ENCODE assay signal across 20 mouse cellular contexts in the genomic region with DNA sequence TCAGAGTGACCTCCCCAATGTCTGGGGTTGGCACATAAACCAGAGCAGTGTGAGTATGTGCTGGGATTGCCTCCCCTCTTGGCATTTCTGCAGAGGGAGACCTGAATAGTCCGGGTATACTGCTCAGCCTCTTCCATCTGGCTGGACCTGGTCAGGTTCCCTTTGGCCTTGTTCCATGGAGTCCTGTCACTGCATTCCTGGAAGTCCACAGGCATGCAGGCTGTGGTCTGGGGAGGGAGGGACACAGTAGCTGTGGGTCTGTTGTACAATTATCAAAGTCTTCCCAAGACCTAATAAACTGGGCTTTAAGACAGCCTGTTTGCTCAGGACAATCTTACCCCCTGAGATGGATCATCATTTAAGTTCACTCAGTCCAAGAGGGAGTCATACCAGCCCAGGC. TPM values are rescaled to one million over a fixed set of nuclear protein-coding genes. Genes with fewer than 3 reads are reported as not detected.
A peak's percentile ranks its signal among the peaks of the same experiment; 100 is the strongest.
DNase-seq lines count a peak whose midpoint lies in the region; ATAC-seq and TF ChIP-seq lines count a peak whose summit lies in the region.
"Had no signal": no experiment of that assay in that cellular context is flagged by ENCODE, and none has a peak within 500 bp of the region (broad histone marks: within the 10 kb centered on the region; RNA-seq: fewer than 3 reads in every experiment).

No protein-coding gene starts in this region.

- ATAC-seq in heart, embryonic 12.5 days (ENCODE audit: insufficient number of reproducible peaks, low FRiP score) = 0 out of 2 replicates have a peak, but pooled peaks have one; percentile 39
- no peak for ATAC-seq in lung, embryonic 14.5 days (ENCODE audit: insufficient read depth)
- ATAC-seq in midbrain, embryonic 16.5 days = no peak
- ATAC-seq: forebrain, embryonic 13.5 days; hindbrain, embryonic 16.5 days; midbrain, embryonic 13.5 days had no signal

- intact Hi-C loops in heart, postnatal 25 days (cut with DNase I) = no loop called here

- DNase-seq in heart, postnatal 25 days (ENCODE audit: low spot score) = no peak
- DNase-seq in 3T3-L1 (ENCODE audit: low read depth, low spot score) = peak; percentile 97
- peak; percentile 59 for DNase-seq in kidney, adult 18-20 months
- peak; percentile 27 for DNase-seq in lung, embryonic 14.5 days
- no peak for DNase-seq in testis, postnatal 10 days (ENCODE audit: low spot score)
- no peak for DNase-seq in gastrocnemius, postnatal 25 days
- DNase-seq: cerebellum, adult 8-10 months; gastrocnemius, postnatal 36 days; thymus, postnatal 25 days had no signal

- H3K4me3 ChIP-seq in heart, embryonic 12.5 days = no peak overlapping the region
- no peak overlapping the region for H3K4me3 ChIP-seq in lung, embryonic 14.5 days (ENCODE audit: low read depth, low read length)
- no peak overlapping the region for H3K4me3 ChIP-seq in midbrain, embryonic 16.5 days (ENCODE audit: low read depth, low read length)
- H3K4me3 ChIP-seq: forebrain, embryonic 13.5 days; layer of hippocampus, adult 2 months; liver, embryonic 15.5 days; midbrain, embryonic 13.5 days; neural tube, embryonic 12.5 days had no signal

- H3K36me3 ChIP-seq in heart, embryonic 12.5 days = no peaks in the 10 kb centered on the region
- H3K36me3 ChIP-seq in lung, embryonic 14.5 days (ENCODE audit: insufficient read depth) = no peaks in the 10 kb centered on the region
- no peaks in the 10 kb centered on the region for H3K36me3 ChIP-seq in midbrain, embryonic 16.5 days (ENCODE audit: control insufficient read depth, insufficient read depth, low read length)
- H3K36me3 ChIP-seq: liver, embryonic 15.5 days; midbrain, embryonic 13.5 days; neural tube, embryonic 12.5 days had no signal

- WGBS in heart, embryonic 12.5 days = 35% methylated on average over 1 of the region's 1 CpGs
- 35% methylated on average over 1 of the region's 1 CpGs for WGBS in lung, embryonic 14.5 days
- 71% methylated on average over 1 of the region's 1 CpGs for WGBS in midbrain, embryonic 16.5 days

- H3K9ac ChIP-seq in heart, embryonic 12.5 days = no peak overlapping the region
- H3K9ac ChIP-seq in lung, embryonic 14.5 days = no peak overlapping the region
- H3K9ac ChIP-seq in midbrain, embryonic 16.5 days (ENCODE audit: low read depth, low read length) = no peak overlapping the region
- H3K9ac ChIP-seq: forebrain, embryonic 13.5 days; liver, embryonic 15.5 days; midbrain, embryonic 13.5 days; neural tube, embryonic 12.5 days had no signal

- no peaks in the 10 kb centered on the region for H3K9me3 ChIP-seq in heart, embryonic 12.5 days (replicated peaks)
- H3K9me3 ChIP-seq in lung, embryonic 14.5 days (ENCODE audit: low read depth, low read length) = no peaks in the 10 kb centered on the region
- H3K9me3 ChIP-seq in midbrain, embryonic 16.5 days (replicated peaks; ENCODE audit: control insufficient read depth, low read length, poor library complexity, severe bottlenecking) = no peaks in the 10 kb centered on the region
- H3K9me3 ChIP-seq: forebrain, embryonic 13.5 days; liver, embryonic 15.5 days; midbrain, embryonic 13.5 days; neural tube, embryonic 12.5 days had no signal

- no peak overlapping the region for H3K27ac ChIP-seq in heart, embryonic 12.5 days (ENCODE audit: poor library complexity, severe bottlenecking)
- no peak overlapping the region for H3K27ac ChIP-seq in lung, embryonic 14.5 days (ENCODE audit: low read depth)
- no peak overlapping the region for H3K27ac ChIP-seq in midbrain, embryonic 16.5 days (ENCODE audit: low read length)
- H3K27ac ChIP-seq: forebrain, embryonic 13.5 days; layer of hippocampus, adult 2 months; liver, embryonic 15.5 days; midbrain, embryonic 13.5 days; neural tube, embryonic 12.5 days had no signal

- no peak overlapping the region for H3K4me2 ChIP-seq in heart, embryonic 12.5 days
- no peak overlapping the region for H3K4me2 ChIP-seq in lung, embryonic 14.5 days
- no peak overlapping the region for H3K4me2 ChIP-seq in midbrain, embryonic 16.5 days (ENCODE audit: low read length)
- H3K4me2 ChIP-seq: forebrain, embryonic 13.5 days; liver, embryonic 15.5 days; midbrain, embryonic 13.5 days; neural tube, embryonic 12.5 days had no signal

- H3K27me3 ChIP-seq in heart, embryonic 12.5 days (replicated peaks) = peaks cover 12% of the 10 kb centered on the region; the same call in 1 of the 2 replicates
- no peaks in the 10 kb centered on the region for H3K27me3 ChIP-seq in lung, embryonic 14.5 days (ENCODE audit: insufficient read depth, low read length)
- no peaks in the 10 kb centered on the region for H3K27me3 ChIP-seq in midbrain, embryonic 16.5 days (ENCODE audit: control insufficient read depth, insufficient read depth, low read depth, low read length)
- H3K27me3 ChIP-seq: liver, embryonic 15.5 days; midbrain, embryonic 13.5 days; neural tube, embryonic 12.5 days had no signal

- H3K4me1 ChIP-seq in heart, embryonic 12.5 days (replicated peaks) = peaks cover 20% of the 10 kb centered on the region
- H3K4me1 ChIP-seq in lung, embryonic 14.5 days (ENCODE audit: insufficient read depth) = no peaks in the 10 kb centered on the region
- no peaks in the 10 kb centered on the region for H3K4me1 ChIP-seq in midbrain, embryonic 16.5 days (ENCODE audit: control insufficient read depth, insufficient read depth, low read length)
- H3K4me1 ChIP-seq: forebrain, embryonic 13.5 days; liver, embryonic 15.5 days; midbrain, embryonic 13.5 days; neural tube, embryonic 12.5 days had no signal

- no peak for TF ChIP-seq CTCF in lung, embryonic 14.5 days (IDR thresholded peaks at IDR 0.05; ENCODE audit: low read depth)

RNA-seq across cellular contexts. Expression of a gene that starts 14.1 kb away (rescaled TPM):
- 0.23 TPM in 1 of 2 replicates, not detected in the other for polyA plus RNA-seq in heart, embryonic 12.5 days (2016; fragmentation: Nextera tagmentation; extraction: Ambion mirVana)
- not detected for total RNA-seq in heart, postnatal 25 days (2021)
- polyA plus RNA-seq in lung, embryonic 14.5 days (2014; fragmentation: Nextera tagmentation; extraction: Ambion mirVana) = 1.8 and 1.9 TPM in 2 replicates
- polyA plus RNA-seq in midbrain, embryonic 16.5 days (2015; fragmentation: Nextera tagmentation; extraction: Ambion mirVana) = 2.4 and 2.7 TPM in 2 replicates
- under 1 TPM in 1 of 2 experiments, not detected in 1; 0.11 TPM for total RNA-seq in gastrocnemius, postnatal 25 days (2021)
- polyA plus RNA-seq: liver, embryonic 15.5 days had no signal

RNA-seq across cellular contexts. Expression of a gene that starts 26.2 kb away (rescaled TPM):
- not detected in 2 replicates for polyA plus RNA-seq in heart, embryonic 12.5 days (2016; fragmentation: Nextera tagmentation; extraction: Ambion mirVana)
- total RNA-seq in heart, postnatal 25 days (2021) = under 1 TPM in 1 of 2 experiments, not detected in 1; 0.44 TPM
- polyA plus RNA-seq in lung, embryonic 14.5 days (2014; fragmentation: Nextera tagmentation; extraction: Ambion mirVana) = 0.12 and 0.32 TPM in 2 replicates
- polyA plus RNA-seq in midbrain, embryonic 16.5 days (2015; fragmentation: Nextera tagmentation; extraction: Ambion mirVana) = not detected in 2 replicates
- total RNA-seq in gastrocnemius, postnatal 25 days (2021) = not detected
- total RNA-seq: adrenal gland, postnatal 4 days; gastrocnemius, postnatal 36 days; layer of hippocampus, adult 2 months; left cerebral cortex, postnatal 36 days had no signal
- polyA plus RNA-seq: embryonic facial prominence, embryonic 11.5 days; forebrain, embryonic 13.5 days; hindbrain, embryonic 16.5 days; liver, embryonic 15.5 days; midbrain, embryonic 13.5 days; neural tube, embryonic 12.5 days had no signal

RNA-seq across cellular contexts. Expression of a gene that starts 26.2 kb away (rescaled TPM):
- 0.13 TPM in 1 of 2 replicates, not detected in the other for polyA plus RNA-seq in heart, embryonic 12.5 days (2016; fragmentation: Nextera tagmentation; extraction: Ambion mirVana)
- under 1 TPM; 0.42 to 0.73 TPM for total RNA-seq in heart, postnatal 25 days (2021)
- polyA plus RNA-seq in lung, embryonic 14.5 days (2014; fragmentation: Nextera tagmentation; extraction: Ambion mirVana) = 0.34 and 0.50 TPM in 2 replicates
- 0.85 and 0.89 TPM in 2 replicates for polyA plus RNA-seq in midbrain, embryonic 16.5 days (2015; fragmentation: Nextera tagmentation; extraction: Ambion mirVana)
- under 1 TPM; 0.41 to 0.67 TPM for total RNA-seq in gastrocnemius, postnatal 25 days (2021)

RNA-seq across cellular contexts. Expression of a gene that starts 38.5 kb away (rescaled TPM):
- 1.6 and 2.0 TPM in 2 replicates for polyA plus RNA-seq in heart, embryonic 12.5 days (2016; fragmentation: Nextera tagmentation; extraction: Ambion mirVana)
- total RNA-seq in heart, postnatal 25 days (2021) = under 1 TPM; 0.29 to 0.56 TPM
- 9.9 and 10.9 TPM in 2 replicates for polyA plus RNA-seq in lung, embryonic 14.5 days (2014; fragmentation: Nextera tagmentation; extraction: Ambion mirVana)
- polyA plus RNA-seq in midbrain, embryonic 16.5 days (2015; fragmentation: Nextera tagmentation; extraction: Ambion mirVana) = 13.3 and 15.1 TPM in 2 replicates
- total RNA-seq in gastrocnemius, postnatal 25 days (2021) = under 1 TPM; 0.56 to 0.72 TPM

RNA-seq across cellular contexts. Expression of a gene that starts 39.4 kb away (rescaled TPM):
- polyA plus RNA-seq in heart, embryonic 12.5 days (2016; fragmentation: Nextera tagmentation; extraction: Ambion mirVana) = 1.6 and 2.0 TPM in 2 replicates
- 1 to 10 TPM; 6.1 to 7.2 TPM for total RNA-seq in heart, postnatal 25 days (2021)
- polyA plus RNA-seq in lung, embryonic 14.5 days (2014; fragmentation: Nextera tagmentation; extraction: Ambion mirVana) = 15.8 and 18.8 TPM in 2 replicates
- 0.49 and 1.0 TPM in 2 replicates for polyA plus RNA-seq in midbrain, embryonic 16.5 days (2015; fragmentation: Nextera tagmentation; extraction: Ambion mirVana)
- total RNA-seq in gastrocnemius, postnatal 25 days (2021) = 10 to 100 TPM; 17.4 to 24.6 TPM

Comparison
In these comparisons a context has a peak if more than half of its experiments do, and no peak if none do; other contexts are left out.
1. DNase-seq: peak in 3T3-L1 (single experiment), kidney, adult 18-20 months (single experiment) and lung, embryonic 14.5 days (single experiment); none in heart, postnatal 25 days (single experiment), testis, postnatal 10 days (single experiment) and gastrocnemius, postnatal 25 days (single experiment).